Mouse (Mus musculus): ENCODE data around the gene Gcg. TPM values are rescaled to one million over a fixed set of nuclear protein-coding genes. Genes with fewer than 3 reads are reported as not detected.

The Gcg gene
- polyA plus RNA-seq, 1 experiment from 2014 or later = not detected

- no peaks in the 10 kb centered on the region for H3K36me3 ChIP-seq
- H3K9me3 ChIP-seq (replicated peaks) = no peaks in the 10 kb centered on the region
- H3K9ac ChIP-seq = no peak overlapping the region
- 51% methylated on average over 18 of the region's 18 CpGs for WGBS
- H3K27ac ChIP-seq (replicated peaks) = no peak overlapping the region
- peaks cover 3% of the 10 kb centered on the region; the same call in 1 of the 2 replicates for H3K27me3 ChIP-seq
- H3K4me3 ChIP-seq (replicated peaks) = no peak overlapping the region
- no peak for ATAC-seq (ENCODE audit: insufficient number of reproducible peaks, low FRiP score, low TSS enrichment, low read depth)
- 0 out of 2 replicates have a peak, but pooled peaks cover 2% of the 10 kb centered on the region for H3K4me1 ChIP-seq
- no peak overlapping the region for H3K4me2 ChIP-seq (replicated peaks)
Observed at GRCm38 (mm10) chr2:62459241-62460174, 23.9 kb downstream of the Gcg start.

- 39% methylated on average over 9 of the region's 9 CpGs for WGBS
- H3K4me1 ChIP-seq = 0 out of 2 replicates have a peak, but pooled peaks cover 2% of the 10 kb centered on the region
- no peak overlapping the region for H3K27ac ChIP-seq (replicated peaks)
- H3K36me3 ChIP-seq = no peaks in the 10 kb centered on the region
- no peak overlapping the region for H3K4me2 ChIP-seq (replicated peaks)
- ATAC-seq (ENCODE audit: insufficient number of reproducible peaks, low FRiP score, low TSS enrichment, low read depth) = no peak
- H3K4me3 ChIP-seq (replicated peaks) = no peak overlapping the region
- no peaks in the 10 kb centered on the region for H3K9me3 ChIP-seq (replicated peaks)
- H3K27me3 ChIP-seq = peaks cover 3% of the 10 kb centered on the region; the same call in 1 of the 2 replicates
- H3K9ac ChIP-seq = no peak overlapping the region
Observed at GRCm38 (mm10) chr2:62458070-62458469, 25.4 kb downstream of the Gcg start.

- Histone ChIP-seq H3K4me1 (0 out of 2 replicates have a peak, but pooled peaks cover 2% of the 10 kb centered on the region), H3K9me3 (replicated peaks) (no peaks in the 10 kb centered on the region), H3K27me3 (peaks cover 3% of the 10 kb centered on the region; the same call in 1 of the 2 replicates), H3K36me3 (no peaks in the 10 kb centered on the region), H3K9ac (no peak overlapping the region), H3K27ac (replicated peaks) (no peak overlapping the region), H3K4me2 (replicated peaks) (no peak overlapping the region), H3K4me3 (replicated peaks) (no peak overlapping the region)
- 74% methylated on average over 11 of the region's 11 CpGs for WGBS
- no peak for ATAC-seq (ENCODE audit: insufficient number of reproducible peaks, low FRiP score, low TSS enrichment, low read depth)
Observed at GRCm38 (mm10) chr2:62454991-62455390, 28.5 kb downstream of the Gcg start.

- H3K4me1 ChIP-seq = 0 out of 2 replicates have a peak, but pooled peaks cover 2% of the 10 kb centered on the region
- no peak overlapping the region for H3K4me2 ChIP-seq (replicated peaks)
- no peak overlapping the region for H3K4me3 ChIP-seq (replicated peaks)
- peaks cover 3% of the 10 kb centered on the region; the same call in 1 of the 2 replicates for H3K27me3 ChIP-seq
- no peaks in the 10 kb centered on the region for H3K36me3 ChIP-seq
- ATAC-seq (ENCODE audit: insufficient number of reproducible peaks, low FRiP score, low TSS enrichment, low read depth) = no peak
- no peaks in the 10 kb centered on the region for H3K9me3 ChIP-seq (replicated peaks)
- H3K27ac ChIP-seq (replicated peaks) = no peak overlapping the region
- H3K9ac ChIP-seq = no peak overlapping the region
- 66% methylated on average over 6 of the region's 6 CpGs for WGBS
Observed at GRCm38 (mm10) chr2:62454033-62454432, 29.4 kb downstream of the Gcg start.

GRCm38 (mm10) chr2:62450364-62450763 is 33.1 kb downstream of the Gcg start:
- no peaks in the 10 kb centered on the region for H3K27me3 ChIP-seq
- H3K36me3 ChIP-seq = no peaks in the 10 kb centered on the region
- no peak overlapping the region for H3K27ac ChIP-seq (replicated peaks)
- no peaks in the 10 kb centered on the region for H3K4me1 ChIP-seq
- no peak overlapping the region for H3K4me2 ChIP-seq (replicated peaks)
- no peak for ATAC-seq (ENCODE audit: insufficient number of reproducible peaks, low FRiP score, low TSS enrichment, low read depth)
- H3K9me3 ChIP-seq (replicated peaks) = no peaks in the 10 kb centered on the region
- 53% methylated on average over 6 of the region's 6 CpGs for WGBS
- H3K9ac ChIP-seq = no peak overlapping the region
- no peak overlapping the region for H3K4me3 ChIP-seq (replicated peaks)

- H3K36me3 ChIP-seq = no peaks in the 10 kb centered on the region
- no peak overlapping the region for H3K4me3 ChIP-seq (replicated peaks)
- no peak overlapping the region for H3K9ac ChIP-seq
- no peaks in the 10 kb centered on the region for H3K27me3 ChIP-seq
- WGBS = 69% methylated on average over 5 of the region's 5 CpGs
- H3K4me2 ChIP-seq (replicated peaks) = no peak overlapping the region
- no peak overlapping the region for H3K27ac ChIP-seq (replicated peaks)
- no peaks in the 10 kb centered on the region for H3K9me3 ChIP-seq (replicated peaks)
- no peak for ATAC-seq (ENCODE audit: insufficient number of reproducible peaks, low FRiP score, low TSS enrichment, low read depth)
- no peaks in the 10 kb centered on the region for H3K4me1 ChIP-seq
Observed at GRCm38 (mm10) chr2:62449692-62450346, 33.6 kb downstream of the Gcg start.

GRCm38 (mm10) chr2:62440802-62441544 is 42.5 kb downstream of the Gcg start:
- Histone ChIP-seq H3K36me3 (no peaks in the 10 kb centered on the region), H3K4me1 (no peaks in the 10 kb centered on the region), H3K9ac (no peak overlapping the region), H3K27me3 (no peaks in the 10 kb centered on the region), H3K9me3 (replicated peaks) (no peaks in the 10 kb centered on the region), H3K4me2 (replicated peaks) (0 out of 2 replicates have a peak overlapping the region, but pooled peaks have one; percentile 11), H3K27ac (replicated peaks) (no peak overlapping the region), H3K4me3 (replicated peaks) (no peak overlapping the region)
- 60% methylated on average over 13 of the region's 13 CpGs for WGBS
- ATAC-seq (ENCODE audit: insufficient number of reproducible peaks, low FRiP score, low TSS enrichment, low read depth) = peak; percentile 69

GRCm38 (mm10) chr2:62440083-62440482 is 43.4 kb downstream of the Gcg start:
- ATAC-seq (ENCODE audit: insufficient number of reproducible peaks, low FRiP score, low TSS enrichment, low read depth) = no peak
- H3K27me3 ChIP-seq = no peaks in the 10 kb centered on the region
- H3K9ac ChIP-seq = no peak overlapping the region
- H3K4me1 ChIP-seq = no peaks in the 10 kb centered on the region
- no peaks in the 10 kb centered on the region for H3K9me3 ChIP-seq (replicated peaks)
- H3K36me3 ChIP-seq = no peaks in the 10 kb centered on the region
- no peak overlapping the region for H3K4me2 ChIP-seq (replicated peaks)
- no peak overlapping the region for H3K27ac ChIP-seq (replicated peaks)
- no peak overlapping the region for H3K4me3 ChIP-seq (replicated peaks)
- WGBS = 85% methylated on average over 4 of the region's 4 CpGs

GRCm38 (mm10) chr2:62431245-62431795 is 52.1 kb downstream of the Gcg start:
- H3K4me2 ChIP-seq (replicated peaks) = no peak overlapping the region
- no peaks in the 10 kb centered on the region for H3K4me1 ChIP-seq
- no peaks in the 10 kb centered on the region for H3K9me3 ChIP-seq (replicated peaks)
- no peaks in the 10 kb centered on the region for H3K36me3 ChIP-seq
- H3K9ac ChIP-seq = no peak overlapping the region
- H3K27me3 ChIP-seq = no peaks in the 10 kb centered on the region
- H3K27ac ChIP-seq (replicated peaks) = no peak overlapping the region
- WGBS = 82% methylated on average over 8 of the region's 8 CpGs
- H3K4me3 ChIP-seq (replicated peaks) = no peak overlapping the region
- ATAC-seq (ENCODE audit: insufficient number of reproducible peaks, low FRiP score, low TSS enrichment, low read depth) = no peak

- Histone ChIP-seq H3K9ac (no peak overlapping the region), H3K4me1 (0 out of 2 replicates have a peak, but pooled peaks cover 3% of the 10 kb centered on the region), H3K4me2 (replicated peaks) (no peak overlapping the region), H3K36me3 (no peaks in the 10 kb centered on the region), H3K4me3 (replicated peaks) (no peak overlapping the region), H3K27me3 (no peaks in the 10 kb centered on the region), H3K27ac (replicated peaks) (no peak overlapping the region), H3K9me3 (replicated peaks) (no peaks in the 10 kb centered on the region)
- ATAC-seq (ENCODE audit: insufficient number of reproducible peaks, low FRiP score, low TSS enrichment, low read depth) = no peak
- WGBS = 86% methylated on average over 3 of the region's 3 CpGs
Observed at GRCm38 (mm10) chr2:62425941-62426340, 57.5 kb downstream of the Gcg start.

Measured in embryonic facial prominence, embryonic 15.5 days (tissue).